Mouse (Mus musculus): ENCODE results near the gene Plppr1. TPM values are rescaled to one million over a fixed set of nuclear protein-coding genes. Genes with fewer than 3 reads are reported as not detected.

Plppr1 gene
- total and polyA plus RNA-seq, 3 experiments, result not detected

DNA sequence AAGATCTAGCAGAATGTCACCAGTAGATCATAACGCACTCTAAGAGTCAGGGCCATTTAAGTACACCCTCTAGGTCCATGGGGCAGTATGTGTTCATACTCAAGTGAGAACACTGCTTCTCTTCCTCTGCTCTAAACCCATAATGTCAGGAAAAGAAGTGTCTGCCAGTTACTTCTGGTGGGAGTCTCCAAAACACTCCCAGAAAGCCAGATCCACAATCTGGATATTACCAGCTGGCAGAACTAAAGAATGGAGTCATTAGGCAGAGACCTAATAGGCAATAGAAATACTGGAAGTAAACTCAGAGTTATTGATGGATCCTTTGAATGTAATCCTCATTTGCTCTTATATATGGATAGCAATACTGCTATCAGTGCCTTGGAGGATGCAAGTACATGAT lies 35.9 kb upstream of the Plppr1 start:
- no peak for TF ChIP-seq MEF2A (IDR thresholded peaks at IDR 0.05; ENCODE audit: extremely low read depth, insufficient replicate concordance, low read depth, low read length, poor library complexity, severe bottlenecking)
- TF ChIP-seq TCF12 (IDR thresholded peaks at IDR 0.05; ENCODE audit: low read depth, low read length), result no peak
- TF ChIP-seq TAL1 (IDR thresholded peaks at IDR 0.05; ENCODE audit: low read length), result no peak
- no peak for TF ChIP-seq CHD1 (IDR thresholded peaks at IDR 0.05; ENCODE audit: low read depth, low read length)
- TF ChIP-seq CTCF (IDR thresholded peaks at IDR 0.05 in 2 of 3, conservative IDR thresholded peaks at IDR 0.05 in 1 of 3; ENCODE audit: control insufficient read depth in 1 of 3, insufficient read depth in 1 of 3, low read depth in 2 of 3, low read length in 3 of 3, poor library complexity in 1 of 3, severe bottlenecking in 1 of 3), result no peak
- TF ChIP-seq MAX (IDR thresholded peaks at IDR 0.05; ENCODE audit: low read length), result no peak
- TF ChIP-seq RCOR1 (IDR thresholded peaks at IDR 0.05; ENCODE audit: low read depth, low read length), result no peak
- no peak for TF ChIP-seq SIN3A (IDR thresholded peaks at IDR 0.05; ENCODE audit: low read length)
- TF ChIP-seq POLR2AphosphoS2 (IDR thresholded peaks at IDR 0.05; ENCODE audit: low read length), result no peak
- TF ChIP-seq BHLHE40 (IDR thresholded peaks at IDR 0.05; ENCODE audit: borderline replicate concordance, low read depth, low read length), result no peak
- no peak for TF ChIP-seq ZC3H11A (IDR thresholded peaks at IDR 0.05; ENCODE audit: low read depth, low read length)
- TF ChIP-seq MYB (IDR thresholded peaks at IDR 0.05; ENCODE audit: low read depth, low read length), result no peak
- TF ChIP-seq GABPA (IDR thresholded peaks at IDR 0.05; ENCODE audit: low read depth, low read length), result no peak
- TF ChIP-seq NRF1 (IDR thresholded peaks at IDR 0.05; ENCODE audit: insufficient read depth, low read depth, low read length, poor library complexity, severe bottlenecking), result no peak
- TF ChIP-seq POLR2A (IDR thresholded peaks at IDR 0.05; ENCODE audit: control insufficient read depth in 1 of 2, insufficient read depth in 1 of 2, low read depth in 1 of 2, low read length in 2 of 2, poor library complexity in 1 of 2), result no peak
- TF ChIP-seq UBTF (IDR thresholded peaks at IDR 0.05; ENCODE audit: borderline replicate concordance, insufficient read depth, low read depth, low read length), result no peak
- TF ChIP-seq MAFK (IDR thresholded peaks at IDR 0.05; ENCODE audit: borderline replicate concordance, low read depth, low read length), result no peak
- TF ChIP-seq E2F4 (IDR thresholded peaks at IDR 0.05; ENCODE audit: borderline replicate concordance, low read depth, low read length), result no peak

DNA sequence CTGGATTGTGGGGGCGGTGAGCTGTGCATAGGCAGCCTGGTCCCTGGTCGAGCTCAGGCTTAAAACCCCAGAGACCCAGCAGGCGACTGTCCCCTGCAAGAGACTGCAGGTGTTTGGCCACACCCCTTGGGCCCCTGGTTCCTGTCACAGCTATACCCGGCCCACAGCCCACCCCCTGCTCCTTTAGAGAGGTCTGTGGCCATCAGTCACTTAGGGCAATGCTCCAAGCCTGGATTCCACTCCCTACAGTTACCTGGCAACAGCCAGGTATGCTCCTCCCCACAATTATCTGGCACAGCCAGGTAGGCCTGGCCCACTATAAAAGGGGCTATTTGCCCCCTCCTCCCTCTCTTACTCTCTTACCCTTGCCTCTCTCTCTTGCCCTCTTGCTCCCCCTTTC lies 20.8 kb upstream of the Plppr1 start:
- Histone ChIP-seq H3K27me3 (ENCODE audit: control insufficient read depth in 1 of 2, insufficient read depth in 2 of 2, low read length in 2 of 2) (no peaks in the 10 kb centered on the region), H3K27ac (ENCODE audit: control insufficient read depth, low read depth, low read length) (no peak overlapping the region), H3K4me3 (ENCODE audit: control insufficient read depth in 1 of 2, insufficient read depth in 1 of 2, low read depth in 2 of 2, low read length in 2 of 2) (no peak overlapping the region), H3K4me1 (ENCODE audit: control insufficient read depth in 1 of 2, insufficient read depth in 2 of 2, low read length in 2 of 2) (no peaks in the 10 kb centered on the region), H3K9ac (ENCODE audit: control insufficient read depth, low read depth, low read length, poor library complexity, severe bottlenecking) (no peak overlapping the region), H3K9me3 (replicated peaks; ENCODE audit: insufficient read depth, low read length) (no peaks in the 10 kb centered on the region), H3K36me3 (ENCODE audit: control insufficient read depth in 1 of 2, insufficient read depth in 2 of 2, low read length in 2 of 2) (no peaks in the 10 kb centered on the region), H3K79me2 (ENCODE audit: control insufficient read depth, insufficient read depth, low read length, poor library complexity) (no peaks in the 10 kb centered on the region)
- no peak for TF ChIP-seq JUND (IDR thresholded peaks at IDR 0.05; ENCODE audit: low read depth, low read length)
- no peak for TF ChIP-seq ZMIZ1 (IDR thresholded peaks at IDR 0.05; ENCODE audit: low read depth, low read length)
- DNase-seq (ENCODE audit: low read depth, low spot score), result no peak

More for the DNA sequence above, 35.9 kb upstream of the Plppr1 start:
- H3K9me3 ChIP-seq (replicated peaks; ENCODE audit: insufficient read depth, low read length), result no peaks in the 10 kb centered on the region
- H3K27ac ChIP-seq (ENCODE audit: control insufficient read depth, low read depth, low read length), result no peak overlapping the region
- H3K4me3 ChIP-seq (ENCODE audit: control insufficient read depth in 1 of 2, insufficient read depth in 1 of 2, low read depth in 2 of 2, low read length in 2 of 2), result no peak overlapping the region
- no peaks in the 10 kb centered on the region for H3K4me1 ChIP-seq (ENCODE audit: control insufficient read depth in 1 of 2, insufficient read depth in 2 of 2, low read length in 2 of 2)
- no peak overlapping the region for H3K9ac ChIP-seq (ENCODE audit: control insufficient read depth, low read depth, low read length, poor library complexity, severe bottlenecking)
- no peaks in the 10 kb centered on the region for H3K27me3 ChIP-seq (ENCODE audit: control insufficient read depth in 1 of 2, insufficient read depth in 2 of 2, low read length in 2 of 2)
- no peaks in the 10 kb centered on the region for H3K79me2 ChIP-seq (ENCODE audit: control insufficient read depth, insufficient read depth, low read length, poor library complexity)
- DNase-seq (ENCODE audit: low read depth, low spot score), result no peak
- no peaks in the 10 kb centered on the region for H3K36me3 ChIP-seq (ENCODE audit: control insufficient read depth in 1 of 2, insufficient read depth in 2 of 2, low read length in 2 of 2)

All from MEL (cell line).